Mouse (Mus musculus): ENCODE measurements around the gene Tmem189. TPM values are rescaled to one million over a fixed set of nuclear protein-coding genes. Genes with fewer than 3 reads are reported as not detected.
"Not testable (repeated sequence)": the region's sequence is repeated elsewhere in the genome, so short reads cannot be mapped to it uniquely, and the experiment has no call there.

The Tmem189 gene
- polyA plus RNA-seq, 1 experiment from 2014 or later: 52.8 TPM

- H3K27me3 ChIP-seq (ENCODE audit: control insufficient read depth, insufficient read depth, low read length): no peaks in the 10 kb centered on the region
- H3K4me2 ChIP-seq (replicated peaks; ENCODE audit: low read depth, low read length): no peak overlapping the region
- no peak for ATAC-seq (ENCODE audit: low FRiP score, low TSS enrichment)
- WGBS: 74% methylated on average over 10 of the region's 10 CpGs
- no peak overlapping the region for H3K4me3 ChIP-seq (ENCODE audit: low read length)
- H3K36me3 ChIP-seq (ENCODE audit: control insufficient read depth, insufficient read depth, low read length): peaks cover 36% of the 10 kb centered on the region; the same call in 1 of the 2 replicates
- H3K9me3 ChIP-seq (ENCODE audit: control insufficient read depth, low read length): no peaks in the 10 kb centered on the region
- no peak overlapping the region for H3K27ac ChIP-seq (ENCODE audit: low read depth, low read length)
- H3K4me1 ChIP-seq (ENCODE audit: control insufficient read depth, insufficient read depth, low read length): peaks cover 14% of the 10 kb centered on the region
- H3K9ac ChIP-seq (ENCODE audit: low read depth, low read length): no peak overlapping the region
These were observed 34.6 kb downstream of the Tmem189 start for GRCm38 (mm10) chr2:167654911-167655600.

DNA sequence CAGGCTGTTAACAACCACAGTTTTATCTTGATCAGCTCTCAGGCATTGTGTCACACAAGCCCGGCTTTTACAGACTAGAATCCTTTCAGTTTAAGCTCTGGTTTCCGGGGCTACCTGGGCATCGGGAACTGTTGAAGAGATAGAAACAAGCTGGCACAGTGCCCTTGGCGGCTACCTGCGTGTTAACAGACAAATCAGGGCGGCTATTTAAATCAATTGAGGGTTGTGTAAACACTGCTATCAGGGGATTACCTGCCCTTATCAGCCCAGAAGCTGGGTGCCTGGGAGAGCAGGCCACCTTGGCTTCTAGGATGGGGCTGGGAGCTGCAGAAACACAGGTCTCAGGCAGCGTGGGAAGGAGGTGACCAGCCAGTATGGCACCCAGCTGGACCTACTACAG lies 36.9 kb downstream of the Tmem189 start:
- no peak overlapping the region for H3K4me2 ChIP-seq (replicated peaks; ENCODE audit: low read depth, low read length)
- H3K4me3 ChIP-seq (ENCODE audit: low read length): no peak overlapping the region
- no peak for ATAC-seq (ENCODE audit: low FRiP score, low TSS enrichment)
- no peak overlapping the region for H3K9ac ChIP-seq (ENCODE audit: low read depth, low read length)
- H3K9me3 ChIP-seq (ENCODE audit: control insufficient read depth, low read length): no peaks in the 10 kb centered on the region
- H3K4me1 ChIP-seq (ENCODE audit: control insufficient read depth, insufficient read depth, low read length): peaks cover 4% of the 10 kb centered on the region; the same call in 1 of the 2 replicates
- no peaks in the 10 kb centered on the region for H3K27me3 ChIP-seq (ENCODE audit: control insufficient read depth, insufficient read depth, low read length)
- 87% methylated on average over 7 of the region's 7 CpGs for WGBS
- H3K36me3 ChIP-seq (ENCODE audit: control insufficient read depth, insufficient read depth, low read length): peaks cover 47% of the 10 kb centered on the region; the same call in 1 of the 2 replicates
- no peak overlapping the region for H3K27ac ChIP-seq (ENCODE audit: low read depth, low read length)

DNA sequence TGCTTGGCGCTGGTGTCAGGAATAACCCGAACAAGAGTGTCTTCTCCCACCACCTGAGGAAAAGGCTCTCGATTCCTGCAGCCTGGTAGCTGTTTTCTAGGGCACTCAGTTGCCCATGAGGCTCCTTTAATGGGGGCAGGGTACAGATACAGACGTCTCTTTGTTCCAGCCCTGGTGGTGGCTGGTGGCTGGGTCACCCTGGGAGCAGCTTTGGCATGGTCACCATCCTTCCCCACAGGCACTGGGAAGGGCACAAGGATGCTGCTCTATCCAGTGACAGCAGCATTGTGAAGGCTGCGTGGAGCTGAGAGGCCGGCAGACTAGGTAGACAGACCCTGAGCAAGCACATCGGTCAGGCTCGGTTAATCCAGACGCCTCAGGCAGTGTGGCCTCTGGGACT lies 38.0 kb downstream of the Tmem189 start:
- no peak overlapping the region for H3K27ac ChIP-seq (ENCODE audit: low read depth, low read length)
- no peak overlapping the region for H3K9ac ChIP-seq (ENCODE audit: low read depth, low read length)
- no peaks in the 10 kb centered on the region for H3K9me3 ChIP-seq (ENCODE audit: control insufficient read depth, low read length)
- no peak for ATAC-seq (ENCODE audit: low FRiP score, low TSS enrichment)
- H3K4me1 ChIP-seq (ENCODE audit: control insufficient read depth, insufficient read depth, low read length): peaks cover 3% of the 10 kb centered on the region; the same call in 1 of the 2 replicates
- WGBS: 87% methylated on average over 9 of the region's 9 CpGs
- no peak overlapping the region for H3K4me3 ChIP-seq (ENCODE audit: low read length)
- H3K4me2 ChIP-seq (replicated peaks; ENCODE audit: low read depth, low read length): no peak overlapping the region
- no peaks in the 10 kb centered on the region for H3K27me3 ChIP-seq (ENCODE audit: control insufficient read depth, insufficient read depth, low read length)
- H3K36me3 ChIP-seq (ENCODE audit: control insufficient read depth, insufficient read depth, low read length): peaks cover 47% of the 10 kb centered on the region; the same call in 1 of the 2 replicates

GRCm38 (mm10) chr2:167649290-167650032 lies 40.2 kb downstream of the Tmem189 start:
- no peak overlapping the region for H3K9ac ChIP-seq (ENCODE audit: low read depth, low read length)
- ATAC-seq (ENCODE audit: low FRiP score, low TSS enrichment): no peak
- H3K4me1 ChIP-seq (ENCODE audit: control insufficient read depth, insufficient read depth, low read length): no peaks in the 10 kb centered on the region
- no peak overlapping the region for H3K27ac ChIP-seq (ENCODE audit: low read depth, low read length)
- H3K4me2 ChIP-seq (replicated peaks; ENCODE audit: low read depth, low read length): no peak overlapping the region
- no peaks in the 10 kb centered on the region for H3K9me3 ChIP-seq (ENCODE audit: control insufficient read depth, low read length)
- no peaks in the 10 kb centered on the region for H3K27me3 ChIP-seq (ENCODE audit: control insufficient read depth, insufficient read depth, low read length)
- no peak overlapping the region for H3K4me3 ChIP-seq (ENCODE audit: low read length)
- H3K36me3 ChIP-seq (ENCODE audit: control insufficient read depth, insufficient read depth, low read length): peaks cover 57% of the 10 kb centered on the region
- WGBS: 86% methylated on average over 12 of the region's 12 CpGs

- H3K4me1 ChIP-seq (ENCODE audit: control insufficient read depth, insufficient read depth, low read length): no peaks in the 10 kb centered on the region
- ATAC-seq (ENCODE audit: low FRiP score, low TSS enrichment): no peak
- H3K27ac ChIP-seq (ENCODE audit: low read depth, low read length): no peak overlapping the region
- no peak overlapping the region for H3K9ac ChIP-seq (ENCODE audit: low read depth, low read length)
- no peaks in the 10 kb centered on the region for H3K27me3 ChIP-seq (ENCODE audit: control insufficient read depth, insufficient read depth, low read length)
- no peak overlapping the region for H3K4me2 ChIP-seq (replicated peaks; ENCODE audit: low read depth, low read length)
- H3K36me3 ChIP-seq (ENCODE audit: control insufficient read depth, insufficient read depth, low read length): peaks cover 39% of the 10 kb centered on the region
- WGBS: 68% methylated on average over 4 of the region's 4 CpGs
- H3K9me3 ChIP-seq (ENCODE audit: control insufficient read depth, low read length): no peaks in the 10 kb centered on the region
- H3K4me3 ChIP-seq (ENCODE audit: low read length): no peak overlapping the region
These were observed 43.2 kb downstream of the Tmem189 start for GRCm38 (mm10) chr2:167646411-167646810.

- not testable (repeated sequence) for H3K27ac ChIP-seq (ENCODE audit: low read depth, low read length); H3K27me3 ChIP-seq (ENCODE audit: control insufficient read depth, insufficient read depth, low read length); H3K4me3 ChIP-seq (ENCODE audit: low read length); ATAC-seq (ENCODE audit: low FRiP score, low TSS enrichment); H3K4me2 ChIP-seq (replicated peaks; ENCODE audit: low read depth, low read length); H3K4me1 ChIP-seq (ENCODE audit: control insufficient read depth, insufficient read depth, low read length); H3K9me3 ChIP-seq (ENCODE audit: control insufficient read depth, low read length); H3K9ac ChIP-seq (ENCODE audit: low read depth, low read length)
- WGBS: 81% methylated on average over 13 of the region's 13 CpGs
- peaks cover 29% of the 10 kb centered on the region for H3K36me3 ChIP-seq (ENCODE audit: control insufficient read depth, insufficient read depth, low read length)
These were observed 46.1 kb downstream of the Tmem189 start for GRCm38 (mm10) chr2:167643356-167644052.

- Histone ChIP-seq H3K9ac (ENCODE audit: low read depth, low read length) (no peak overlapping the region), H3K4me3 (ENCODE audit: low read length) (no peak overlapping the region), H3K27me3 (ENCODE audit: control insufficient read depth, insufficient read depth, low read length) (no peaks in the 10 kb centered on the region), H3K27ac (ENCODE audit: low read depth, low read length) (no peak overlapping the region), H3K9me3 (ENCODE audit: control insufficient read depth, low read length) (no peaks in the 10 kb centered on the region), H3K4me1 (ENCODE audit: control insufficient read depth, insufficient read depth, low read length) (no peaks in the 10 kb centered on the region), H3K4me2 (replicated peaks; ENCODE audit: low read depth, low read length) (no peak overlapping the region), H3K36me3 (ENCODE audit: control insufficient read depth, insufficient read depth, low read length) (peaks cover 24% of the 10 kb centered on the region)
- 89% methylated on average over 6 of the region's 6 CpGs for WGBS
- no peak for ATAC-seq (ENCODE audit: low FRiP score, low TSS enrichment)
These were observed 47.5 kb downstream of the Tmem189 start for GRCm38 (mm10) chr2:167642164-167642563.

GRCm38 (mm10) chr2:167641337-167641736 lies 48.3 kb downstream of the Tmem189 start:
- Histone ChIP-seq H3K36me3 (ENCODE audit: control insufficient read depth, insufficient read depth, low read length) (peaks cover 24% of the 10 kb centered on the region), H3K9ac (ENCODE audit: low read depth, low read length) (no peak overlapping the region), H3K27me3 (ENCODE audit: control insufficient read depth, insufficient read depth, low read length) (no peaks in the 10 kb centered on the region), H3K4me1 (ENCODE audit: control insufficient read depth, insufficient read depth, low read length) (no peaks in the 10 kb centered on the region), H3K9me3 (ENCODE audit: control insufficient read depth, low read length) (no peaks in the 10 kb centered on the region), H3K4me3 (ENCODE audit: low read length) (no peak overlapping the region), H3K27ac (ENCODE audit: low read depth, low read length) (no peak overlapping the region), H3K4me2 (replicated peaks; ENCODE audit: low read depth, low read length) (no peak overlapping the region)
- WGBS: 47% methylated on average over 8 of the region's 8 CpGs
- no peak for ATAC-seq (ENCODE audit: low FRiP score, low TSS enrichment)

DNA sequence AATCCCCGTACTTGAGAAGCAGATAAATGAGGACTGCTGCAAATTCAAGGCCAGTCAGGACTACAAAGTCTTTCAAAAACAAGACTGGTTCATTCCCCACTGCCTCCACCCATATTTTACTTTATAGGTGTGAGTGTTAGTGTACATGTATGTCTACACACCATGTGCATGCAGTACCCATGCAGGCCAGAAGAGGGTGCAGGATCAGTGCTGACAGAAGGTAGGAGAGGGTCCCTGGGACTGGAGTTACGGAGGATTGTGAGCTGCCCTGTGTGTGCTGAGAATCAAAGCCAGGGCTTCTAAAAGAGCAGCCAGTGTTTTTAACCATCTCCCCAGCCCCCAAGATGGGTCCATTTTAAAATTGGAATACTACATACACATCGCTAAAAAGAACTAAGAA lies 49.3 kb downstream of the Tmem189 start:
- no peak overlapping the region for H3K9ac ChIP-seq (ENCODE audit: low read depth, low read length)
- H3K27ac ChIP-seq (ENCODE audit: low read depth, low read length): no peak overlapping the region
- no peak overlapping the region for H3K4me2 ChIP-seq (replicated peaks; ENCODE audit: low read depth, low read length)
- H3K4me3 ChIP-seq (ENCODE audit: low read length): no peak overlapping the region
- H3K36me3 ChIP-seq (ENCODE audit: control insufficient read depth, insufficient read depth, low read length): peaks cover 15% of the 10 kb centered on the region; the same call in 1 of the 2 replicates
- no peak for ATAC-seq (ENCODE audit: low FRiP score, low TSS enrichment)
- WGBS: 81% methylated on average over 3 of the region's 3 CpGs
- no peaks in the 10 kb centered on the region for H3K4me1 ChIP-seq (ENCODE audit: control insufficient read depth, insufficient read depth, low read length)
- no peaks in the 10 kb centered on the region for H3K27me3 ChIP-seq (ENCODE audit: control insufficient read depth, insufficient read depth, low read length)
- H3K9me3 ChIP-seq (ENCODE audit: control insufficient read depth, low read length): no peaks in the 10 kb centered on the region

Data from kidney, embryonic 14.5 days (tissue).